Mouse (Mus musculus): ENCODE measurements at regions not wholly inside any gene's neighbourhood (a gene's known extent, or its start where the extent isn't known, plus 50 kb on each side); places are given as distances from the start of the nearest gene placed in this dataset.

GRCm38 (mm10) chr8:31599536-31599935 lies 1829.0 kb upstream of the 5930422O12Rik start:
- TF ChIP-seq CTCF (IDR thresholded peaks at IDR 0.05; ENCODE audit: low read depth, low read length) (no peak), POLR2A (IDR thresholded peaks at IDR 0.05; ENCODE audit: insufficient read depth, low read length) (no peak)

Data from ES-Bruce4 (cell line).